In the genomic region with DNA sequence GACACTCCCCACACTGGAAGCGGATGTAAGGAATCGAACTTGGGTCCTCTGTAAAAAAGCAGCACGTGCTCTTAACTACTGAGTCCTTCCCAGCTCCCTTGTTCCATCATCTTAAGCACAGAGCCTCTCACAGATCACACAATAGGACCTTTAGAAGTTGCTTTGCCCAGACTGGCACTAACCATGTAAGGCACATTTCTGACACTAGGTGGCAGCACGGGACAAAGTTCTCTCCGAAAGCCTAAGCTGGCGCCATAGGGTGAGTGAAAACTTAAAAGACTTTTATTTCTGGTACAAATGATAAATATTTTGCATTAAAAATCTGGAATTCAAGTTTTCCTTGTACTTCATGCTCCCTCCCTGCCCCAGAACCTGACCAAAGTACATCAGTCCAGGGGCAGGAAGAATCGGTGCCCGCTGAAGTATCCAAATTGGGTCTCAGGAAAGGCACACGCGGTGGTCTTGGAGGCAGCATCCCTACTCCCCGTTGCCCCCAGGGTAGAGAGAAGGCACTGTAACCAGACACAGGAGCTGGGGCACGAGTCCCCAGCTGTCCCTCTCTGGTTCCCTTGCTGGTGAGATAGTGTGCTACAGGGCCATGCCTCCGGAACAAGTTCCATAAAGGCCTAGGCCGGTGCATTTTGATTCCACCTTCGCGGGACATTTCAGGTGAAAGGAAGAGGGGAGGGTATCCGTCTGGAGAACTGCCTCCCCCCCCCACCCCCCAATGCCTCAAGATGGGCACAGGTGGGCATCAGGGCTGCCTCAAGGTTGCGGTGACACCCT, we compare ENCODE assay signal across 8 mouse cellular contexts. TPM values are rescaled to one million over a fixed set of nuclear protein-coding genes. Genes with fewer than 3 reads are reported as not detected.
DNase-seq lines count a peak whose midpoint lies in the region; ATAC-seq and TF ChIP-seq lines count a peak whose summit lies in the region.

No protein-coding gene starts in this region.

- DNase-seq in liver = peak; percentile 85
- DNase-seq in embryo, embryonic 11 days = peak; percentile 89
- DNase-seq in gastrocnemius, postnatal 14 days = peak; percentile 76
- DNase-seq in kidney, adult 8-10 months = peak; percentile 66 to 90
- DNase-seq in limb, embryonic 14.5 days (ENCODE audit: low spot score) = peak; percentile 92
- peak; percentile 67 for DNase-seq in naive thymus-derived CD4-positive, alpha-beta T cell, adult 2 months (ENCODE audit: low read depth)
- peak; percentile 39 for DNase-seq in telencephalon, adult 2 months (ENCODE audit: low read depth, low spot score)

- 55% methylated on average over 18 of the region's 18 CpGs for WGBS in liver, embryonic 12.5 days (ENCODE audit: insufficient replicate concordance)
- 38% methylated on average over 18 of the region's 18 CpGs for WGBS in limb, embryonic 14.5 days

- H3K4me1 ChIP-seq in liver, embryonic 12.5 days = peaks cover 38% of the 10 kb centered on the region
- H3K4me1 ChIP-seq in limb, embryonic 14.5 days (ENCODE audit: control insufficient read depth, insufficient read depth, low read length) = peaks cover 19% of the 10 kb centered on the region; the same call in 1 of the 2 replicates

- H3K9ac ChIP-seq in liver, embryonic 12.5 days = no peak overlapping the region
- no peak overlapping the region for H3K9ac ChIP-seq in limb, embryonic 14.5 days (ENCODE audit: low read depth, low read length, severe bottlenecking)

- no peaks in the 10 kb centered on the region for H3K27me3 ChIP-seq in liver, embryonic 12.5 days (replicated peaks)
- H3K27me3 ChIP-seq in limb, embryonic 14.5 days (ENCODE audit: control insufficient read depth, insufficient read depth, low read length) = no peaks in the 10 kb centered on the region

- H3K36me3 ChIP-seq in liver, embryonic 12.5 days = peaks cover 60% of the 10 kb centered on the region
- H3K36me3 ChIP-seq in limb, embryonic 14.5 days (ENCODE audit: control insufficient read depth, insufficient read depth, low read length) = peaks cover 48% of the 10 kb centered on the region

- H3K4me3 ChIP-seq in liver, embryonic 12.5 days = no peak overlapping the region
- no peak overlapping the region for H3K4me3 ChIP-seq in limb, embryonic 14.5 days (replicated peaks; ENCODE audit: low read length)

- no peak for TF ChIP-seq POLR2A in limb, embryonic 14.5 days (IDR thresholded peaks at IDR 0.05; ENCODE audit: borderline replicate concordance, extremely low read depth, insufficient read depth, insufficient read length)

- H3K4me2 ChIP-seq in liver, embryonic 12.5 days = no peak overlapping the region
- no peak overlapping the region for H3K4me2 ChIP-seq in limb, embryonic 14.5 days (replicated peaks; ENCODE audit: low read depth, low read length, severe bottlenecking)

- no peaks in the 10 kb centered on the region for H3K9me3 ChIP-seq in liver, embryonic 12.5 days (replicated peaks)
- no peaks in the 10 kb centered on the region for H3K9me3 ChIP-seq in limb, embryonic 14.5 days (ENCODE audit: control insufficient read depth, low read length)

- no peak overlapping the region for H3K27ac ChIP-seq in liver, embryonic 12.5 days
- H3K27ac ChIP-seq in limb, embryonic 14.5 days (replicated peaks; ENCODE audit: low read depth, low read length) = no peak overlapping the region

- ATAC-seq in liver, embryonic 12.5 days = no peak
- peak; percentile 58; the same call in 1 of the 2 replicates for ATAC-seq in limb, embryonic 14.5 days (ENCODE audit: low FRiP score, low read depth)

- intact Hi-C loops in gastrocnemius, postnatal 14 days (cut with DNase I; ENCODE audit: low total_unique reads) = loop anchor here (2.0 kb wide), 1 partner anchor 63 kb away; no protein-coding TSS in a partner anchor

RNA-seq across cellular contexts. Expression of a gene that starts 11.7 kb away (rescaled TPM):
- not detected in 2 replicates for polyA plus RNA-seq in liver, embryonic 12.5 days (2016; fragmentation: Nextera tagmentation; extraction: Ambion mirVana)
- total RNA-seq in gastrocnemius, postnatal 14 days (2021) = under 1 TPM in 1 of 2 experiments, not detected in 1; 0.11 TPM
- polyA plus RNA-seq in limb, embryonic 14.5 days (2012; rRNA removed) = 6.5 and 6.9 TPM in 2 replicates
- 5.2 and 7.9 TPM in 2 replicates for polyA plus RNA-seq in limb, embryonic 14.5 days (2014; fragmentation: Nextera tagmentation; extraction: Ambion mirVana)

RNA-seq across cellular contexts. Expression of a gene that starts 17.9 kb away (rescaled TPM):
- polyA plus RNA-seq in liver, embryonic 12.5 days (2016; fragmentation: Nextera tagmentation; extraction: Ambion mirVana) = 37.8 and 44.1 TPM in 2 replicates
- 10 to 100 TPM; 12.0 to 24.9 TPM for total RNA-seq in gastrocnemius, postnatal 14 days (2021)
- polyA plus RNA-seq in limb, embryonic 14.5 days (2012; rRNA removed) = 149 and 154 TPM in 2 replicates
- 145 and 172 TPM in 2 replicates for polyA plus RNA-seq in limb, embryonic 14.5 days (2014; fragmentation: Nextera tagmentation; extraction: Ambion mirVana)

Comparison
In these comparisons a context has a peak if more than half of its experiments do, and no peak if none do; other contexts are left out.
1. DNase-seq: peak in every context shown above with its lines; median percentile 92 in limb, embryonic 14.5 days; 89 in embryo, embryonic 11 days; 85 in liver; 78 in kidney, adult 8-10 months; 76 in gastrocnemius, postnatal 14 days; 67 in naive thymus-derived CD4-positive, alpha-beta T cell, adult 2 months; 39 in telencephalon, adult 2 months.